Comparison of ENCODE assay signal across 8 mouse cellular contexts in the genomic region with DNA sequence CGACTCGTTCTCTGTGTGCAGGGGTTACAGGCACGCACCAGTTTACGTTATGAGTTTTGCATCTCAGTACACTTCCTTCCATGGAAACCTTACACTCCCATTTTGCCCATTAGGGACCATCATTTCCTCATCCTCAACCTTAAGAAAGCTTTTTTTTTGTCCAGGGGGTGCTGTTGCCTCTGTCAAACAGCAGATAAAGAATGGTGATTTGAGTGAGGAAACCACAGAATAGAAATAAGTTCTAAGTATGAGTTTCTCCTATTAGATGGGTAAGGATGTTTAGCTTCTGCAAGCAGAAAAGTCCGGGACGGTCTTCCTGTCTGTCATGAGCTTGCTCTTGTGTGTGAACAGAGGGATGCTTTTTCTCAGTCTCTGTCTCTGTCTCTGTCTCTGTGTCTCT. TPM values are rescaled to one million over a fixed set of nuclear protein-coding genes. Genes with fewer than 3 reads are reported as not detected.
DNase-seq lines count a peak whose midpoint lies in the region; ATAC-seq lines count a peak whose summit lies in the region.
"Had no signal": no experiment of that assay in that cellular context is flagged by ENCODE, and none has a peak within 500 bp of the region (broad histone marks: within the 10 kb centered on the region; RNA-seq: fewer than 3 reads in every experiment).

No protein-coding gene starts in this region.

- H3K27ac ChIP-seq in embryonic facial prominence, embryonic 12.5 days, result no peak overlapping the region
- H3K27ac ChIP-seq in limb, embryonic 12.5 days, result no peak overlapping the region
- no peak overlapping the region for H3K27ac ChIP-seq in stomach, embryonic 14.5 days (ENCODE audit: low read length)

- H3K27me3 ChIP-seq in embryonic facial prominence, embryonic 12.5 days, result no peaks in the 10 kb centered on the region
- peaks cover 4% of the 10 kb centered on the region; the same call in 1 of the 2 replicates for H3K27me3 ChIP-seq in limb, embryonic 12.5 days
- H3K27me3 ChIP-seq in stomach, embryonic 14.5 days (ENCODE audit: control insufficient read depth, insufficient read depth, low read length), result no peaks in the 10 kb centered on the region

- H3K4me2 ChIP-seq in embryonic facial prominence, embryonic 12.5 days (replicated peaks), result peak overlapping the region; percentile 60
- H3K4me2 ChIP-seq in limb, embryonic 12.5 days, result peak overlapping the region; percentile 69
- H3K4me2 ChIP-seq in stomach, embryonic 14.5 days (replicated peaks; ENCODE audit: low read depth, low read length), result peak overlapping the region; percentile 79

- H3K4me1 ChIP-seq in embryonic facial prominence, embryonic 12.5 days, result peaks cover 8% of the 10 kb centered on the region; the same call in 1 of the 2 replicates
- peaks cover 6% of the 10 kb centered on the region for H3K4me1 ChIP-seq in limb, embryonic 12.5 days (replicated peaks)
- H3K4me1 ChIP-seq in stomach, embryonic 14.5 days (ENCODE audit: control insufficient read depth, insufficient read depth, low read length), result 0 out of 2 replicates have a peak, but pooled peaks cover 12% of the 10 kb centered on the region

- peak overlapping the region; percentile 85; the same call in 1 of the 2 replicates for H3K9ac ChIP-seq in embryonic facial prominence, embryonic 12.5 days
- H3K9ac ChIP-seq in limb, embryonic 12.5 days (replicated peaks), result no peak overlapping the region
- no peak overlapping the region for H3K9ac ChIP-seq in stomach, embryonic 14.5 days (replicated peaks; ENCODE audit: low read depth, low read length)

- no peaks in the 10 kb centered on the region for H3K9me3 ChIP-seq in embryonic facial prominence, embryonic 12.5 days
- no peaks in the 10 kb centered on the region for H3K9me3 ChIP-seq in limb, embryonic 12.5 days
- H3K9me3 ChIP-seq in stomach, embryonic 14.5 days (ENCODE audit: control insufficient read depth, low read depth, low read length), result no peaks in the 10 kb centered on the region

- ATAC-seq in embryonic facial prominence, embryonic 12.5 days (ENCODE audit: insufficient number of reproducible peaks, insufficient read depth, low FRiP score, low TSS enrichment), result no peak
- no peak for ATAC-seq in limb, embryonic 12.5 days (ENCODE audit: insufficient number of reproducible peaks, insufficient read depth, low FRiP score, low TSS enrichment, low read depth)
- ATAC-seq in stomach, embryonic 14.5 days (ENCODE audit: insufficient number of reproducible peaks, insufficient read depth, low FRiP score, low read depth), result no peak

- WGBS in embryonic facial prominence, embryonic 12.5 days, result 66% methylated on average over 6 of the region's 6 CpGs
- 77% methylated on average over 6 of the region's 6 CpGs for WGBS in limb, embryonic 12.5 days
- WGBS in stomach, embryonic 14.5 days, result 57% methylated on average over 6 of the region's 6 CpGs

- H3K36me3 ChIP-seq in embryonic facial prominence, embryonic 12.5 days, result no peaks in the 10 kb centered on the region
- no peaks in the 10 kb centered on the region for H3K36me3 ChIP-seq in limb, embryonic 12.5 days
- H3K36me3 ChIP-seq in stomach, embryonic 14.5 days (ENCODE audit: control insufficient read depth, insufficient read depth, low read length), result no peaks in the 10 kb centered on the region

- peak; percentile 8 to 37 for DNase-seq in spleen, postnatal 36 days (ENCODE audit: low spot score in 2 of 2)
- DNase-seq in spleen, adult 18-20 months, result no peak
- no peak for DNase-seq in cerebellum, postnatal 10 days
- no peak for DNase-seq in layer of hippocampus, postnatal 25 days (ENCODE audit: extremely low spot score in 1 of 2, low spot score in 1 of 2)

- peak overlapping the region; percentile 89 for H3K4me3 ChIP-seq in embryonic facial prominence, embryonic 12.5 days
- peak overlapping the region; percentile 94 for H3K4me3 ChIP-seq in limb, embryonic 12.5 days (replicated peaks)
- H3K4me3 ChIP-seq in stomach, embryonic 14.5 days (ENCODE audit: low read depth, low read length), result peak overlapping the region; percentile 87; the same call in 1 of the 2 replicates

RNA-seq across cellular contexts. Expression of a gene that starts 0.4 kb away (rescaled TPM):
- 28.2 and 29.7 TPM in 2 replicates for polyA plus RNA-seq in embryonic facial prominence, embryonic 12.5 days (2016; fragmentation: Nextera tagmentation; extraction: Ambion mirVana)
- 24.8 and 30.1 TPM in 2 replicates for polyA plus RNA-seq in limb, embryonic 12.5 days (2016; fragmentation: Nextera tagmentation; extraction: Ambion mirVana)
- 43.4 and 47.1 TPM in 2 replicates for polyA plus RNA-seq in stomach, embryonic 14.5 days (2014; fragmentation: Nextera tagmentation; extraction: Ambion mirVana)
- total RNA-seq in layer of hippocampus, postnatal 25 days (2021), result 10 to 100 TPM; 78.3 to 82.6 TPM

RNA-seq across cellular contexts. Expression of a gene that starts 0.7 kb away (rescaled TPM):
- not detected in 2 replicates for polyA plus RNA-seq in embryonic facial prominence, embryonic 12.5 days (2016; fragmentation: Nextera tagmentation; extraction: Ambion mirVana)
- not detected in 2 replicates for polyA plus RNA-seq in limb, embryonic 12.5 days (2016; fragmentation: Nextera tagmentation; extraction: Ambion mirVana)
- polyA plus RNA-seq in stomach, embryonic 14.5 days (2014; fragmentation: Nextera tagmentation; extraction: Ambion mirVana), result not detected in 2 replicates
- not detected for total RNA-seq in layer of hippocampus, postnatal 25 days (2021)
- polyA plus RNA-seq: gonadal fat pad, adult 2 months had no signal

Comparison
In these comparisons a context has a peak if more than half of its experiments do, and no peak if none do; other contexts are left out.
1. DNase-seq: peak in spleen, postnatal 36 days (2 of 2); none in spleen, adult 18-20 months (0 of 2), cerebellum, postnatal 10 days (0 of 2) and layer of hippocampus, postnatal 25 days (0 of 2).
2. Peak in every context shown above with its lines, with median percentiles within 50 percentile points of each other: H3K4me2 ChIP-seq and H3K4me3 ChIP-seq.